Mouse (Mus musculus) embryonic facial prominence, embryonic 11.5 days (tissue): ENCODE measurements at regions not wholly inside any gene's neighbourhood (a gene's known extent, or its start where the extent isn't known, plus 50 kb on each side); places are given as distances from the start of the nearest gene placed in this dataset.
"Not testable (repeated sequence)": the region's sequence is repeated elsewhere in the genome, so short reads cannot be mapped to it uniquely, and the experiment has no call there.

Experiments
- ATAC-seq: fragments of 200-750 bp; cut with Nextera tagmentation; replicated peaks from 2 replicates; pipeline ENCODE4 v1.8.0; 2017; ENCODE audit warnings: low read depth; ENCODE audit not compliant: insufficient number of reproducible peaks, low FRiP score, low TSS enrichment
- DNase-seq: peaks from one replicate; pipeline ENCODE4 v3.0.0-alpha.2; 2015; ENCODE audit warnings: low spot score
- H3K27ac ChIP-seq: fragments of 300-500 bp; sonication (generic); replicated peaks from 2 replicates; pipeline ENCODE4 v1.5.1; 2014; ENCODE audit warnings: mild to moderate bottlenecking, low read depth, low read length, control low read depth
- H3K27me3 ChIP-seq: fragments of 300-500 bp; sonication (generic); 2 replicates; pipeline ENCODE4 v1.6.1; 2014; ENCODE audit warnings: mild to moderate bottlenecking, low read length, moderate library complexity, mixed read lengths; ENCODE audit not compliant: control insufficient read depth, insufficient read depth
- H3K36me3 ChIP-seq: fragments of 300-500 bp; sonication (generic); replicated peaks from 2 replicates; pipeline ENCODE4 v1.6.1; 2014; ENCODE audit warnings: low read depth, mild to moderate bottlenecking, low read length, moderate library complexity, mixed read lengths; ENCODE audit not compliant: control insufficient read depth, insufficient read depth
- H3K4me1 ChIP-seq: fragments of 300-500 bp; sonication (generic); 2 replicates; pipeline ENCODE4 v1.6.1; 2014; ENCODE audit warnings: low read length, mixed read lengths; ENCODE audit not compliant: control insufficient read depth, insufficient read depth
- H3K4me2 ChIP-seq: fragments of 300-500 bp; sonication (generic); 2 replicates; pipeline ENCODE4 v1.6.1; 2014; ENCODE audit warnings: low read depth, mild to moderate bottlenecking, control low read depth, low read length, moderate library complexity
- H3K4me3 ChIP-seq: fragments of 300-500 bp; sonication (generic); 2 replicates; pipeline ENCODE4 v1.5.1; 2014; ENCODE audit warnings: low read depth, low read length, control low read depth
- H3K9ac ChIP-seq: fragments of 300-500 bp; sonication (generic); replicated peaks from 2 replicates; pipeline ENCODE4 v1.6.1; 2014; ENCODE audit warnings: mild to moderate bottlenecking, control low read depth, low read length
- H3K9me3 ChIP-seq: fragments of 300-500 bp; sonication (generic); replicated peaks from 2 replicates; pipeline ENCODE4 v1.6.1; 2016; ENCODE audit warnings: mild to moderate bottlenecking, low read length, inconsistent platforms, mixed read lengths; ENCODE audit not compliant: control insufficient read depth
- WGBS: fragments of 180-500 bp; shearing (Covaris S2); extraction: QIAGEN DNeasy Blood & Tissue Kit; methylation state at CpG from one replicate; pipeline ENCODE4 v1.1.7; 2014; 5-methylcytosine and 5-hydroxymethylcytosine counted together

DNA sequence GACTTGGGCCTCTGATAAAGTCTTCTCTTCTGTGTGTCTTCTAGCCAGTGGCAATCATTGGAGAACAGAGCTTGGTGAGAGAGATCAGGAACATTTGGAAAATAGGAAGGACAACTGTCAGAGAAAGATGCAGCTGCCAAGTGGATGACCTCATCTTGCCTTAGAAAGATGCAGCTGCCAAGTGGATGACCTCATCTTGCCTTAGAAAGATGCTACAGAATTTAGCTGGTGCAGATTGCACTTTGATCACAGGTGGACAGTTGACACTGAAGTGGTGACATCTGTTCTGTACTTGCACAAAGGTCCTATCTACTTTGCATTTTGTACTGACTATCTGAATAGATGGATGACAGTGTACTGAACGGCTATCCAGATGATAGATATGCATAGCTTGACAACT lies 163.1 kb downstream of the Ube2e3 start:
- Histone ChIP-seq H3K27me3 (no peaks in the 10 kb centered on the region), H3K4me2 (no peak overlapping the region), H3K9me3 (no peaks in the 10 kb centered on the region), H3K9ac (no peak overlapping the region), H3K4me3 (no peak overlapping the region), H3K36me3 (no peaks in the 10 kb centered on the region), H3K4me1 (no peaks in the 10 kb centered on the region), H3K27ac (no peak overlapping the region)
- DNase-seq (no peak), ATAC-seq (no peak)
- WGBS = 74% methylated on average over 1 of the region's 1 CpGs

DNA sequence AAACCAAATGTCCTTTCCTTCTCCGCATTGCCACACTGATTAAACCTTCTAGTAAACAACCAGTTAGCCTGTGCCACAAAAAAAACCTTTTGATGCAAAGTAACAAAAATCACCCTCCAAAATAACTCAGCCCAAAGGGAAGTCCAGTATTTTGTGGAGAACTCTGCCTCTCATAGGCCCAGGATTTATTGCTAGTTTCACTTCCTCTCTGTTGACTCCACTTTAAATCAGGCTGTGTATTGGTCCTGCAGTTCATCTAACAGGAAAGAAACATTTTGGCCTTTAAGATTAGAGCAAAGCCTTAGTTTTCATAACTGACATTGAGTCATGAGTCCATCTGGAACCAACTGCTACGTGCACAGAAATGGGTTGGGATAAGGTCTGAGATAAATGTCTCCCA lies 168.4 kb downstream of the Ube2e3 start:
- ATAC-seq (no peak), DNase-seq (no peak)
- Histone ChIP-seq H3K4me2 (no peak overlapping the region), H3K27me3 (no peaks in the 10 kb centered on the region), H3K36me3 (no peaks in the 10 kb centered on the region), H3K4me1 (no peaks in the 10 kb centered on the region), H3K27ac (no peak overlapping the region), H3K4me3 (no peak overlapping the region), H3K9ac (no peak overlapping the region), H3K9me3 (no peaks in the 10 kb centered on the region)
- WGBS = 95% methylated on average over 2 of the region's 2 CpGs

DNA sequence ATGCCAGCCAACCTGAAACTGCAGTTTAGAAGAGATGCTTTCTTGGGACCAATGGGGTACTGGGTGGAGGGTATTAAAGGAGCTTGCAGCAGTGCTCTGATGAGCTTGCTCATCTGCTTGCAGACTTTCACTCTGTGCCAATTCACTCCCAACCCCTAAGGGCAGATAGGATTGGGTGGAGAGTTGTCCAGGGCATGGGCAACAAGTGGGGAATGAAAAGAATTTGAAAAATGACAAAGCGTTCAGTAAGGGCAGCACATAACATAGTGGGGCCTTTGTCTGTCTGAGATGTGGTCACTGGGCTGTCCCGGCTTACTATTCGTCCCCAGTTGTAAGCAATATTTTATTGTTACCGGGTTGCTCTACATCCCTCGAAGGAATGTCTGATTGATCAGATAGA lies 170.7 kb downstream of the Ube2e3 start:
- no peak overlapping the region for H3K9ac ChIP-seq
- DNase-seq (no peak), ATAC-seq (no peak)
- no peaks in the 10 kb centered on the region for H3K27me3 ChIP-seq
- H3K36me3 ChIP-seq = no peaks in the 10 kb centered on the region
- H3K9me3 ChIP-seq = no peaks in the 10 kb centered on the region
- no peaks in the 10 kb centered on the region for H3K4me1 ChIP-seq
- WGBS = 10% methylated on average over 5 of the region's 5 CpGs
- no peak overlapping the region for H3K4me3 ChIP-seq
- H3K4me2 ChIP-seq = no peak overlapping the region
- no peak overlapping the region for H3K27ac ChIP-seq

DNA sequence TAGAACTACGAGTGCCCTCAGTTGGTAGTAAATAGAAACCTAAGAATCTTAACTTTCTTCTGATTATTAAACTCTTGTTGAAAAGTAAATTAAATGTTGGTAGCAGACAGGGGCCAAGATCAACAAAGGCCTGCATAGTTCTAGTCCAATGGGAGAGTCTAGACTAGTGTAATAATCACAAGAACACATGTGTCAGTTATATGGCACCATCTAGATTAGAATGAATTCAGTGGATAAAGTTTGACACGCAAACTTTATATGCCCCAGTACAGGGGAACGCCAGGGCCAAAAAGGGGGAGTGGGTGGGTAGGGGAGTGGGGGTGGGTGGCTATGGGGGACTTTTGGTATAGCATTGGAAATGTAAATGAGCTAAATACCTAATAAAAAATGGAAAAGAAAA lies 176.9 kb downstream of the Ube2e3 start:
- H3K4me1 ChIP-seq, H3K36me3 ChIP-seq, H3K9me3 ChIP-seq, ATAC-seq, H3K4me2 ChIP-seq, H3K9ac ChIP-seq, H3K27ac ChIP-seq, DNase-seq, H3K27me3 ChIP-seq, H3K4me3 ChIP-seq: not testable (repeated sequence)
- WGBS = 90% methylated on average over 3 of the region's 3 CpGs

DNA sequence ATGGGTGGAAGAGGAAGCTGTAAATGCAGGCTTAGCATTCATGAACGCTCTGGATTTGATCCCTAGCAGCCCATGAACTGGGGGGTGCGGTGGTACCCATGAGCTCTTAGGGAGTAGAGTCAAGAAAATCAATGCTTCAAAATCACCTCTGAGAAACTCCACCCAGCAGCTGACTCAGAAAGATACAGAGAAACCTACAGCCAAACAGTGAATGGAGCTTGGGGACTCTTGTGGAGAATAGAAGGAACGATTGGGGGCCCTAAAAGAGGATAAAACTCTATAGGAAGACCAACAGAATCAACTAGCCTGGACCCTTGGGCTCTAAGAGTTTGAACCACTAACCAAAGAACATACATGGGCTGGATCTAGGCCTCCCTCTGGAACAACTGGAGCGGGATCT lies 177.6 kb downstream of the Ube2e3 start:
- Histone ChIP-seq H3K4me2 (no peak overlapping the region), H3K36me3 (no peaks in the 10 kb centered on the region), H3K9me3 (no peaks in the 10 kb centered on the region), H3K9ac (no peak overlapping the region), H3K27ac (no peak overlapping the region), H3K27me3 (no peaks in the 10 kb centered on the region), H3K4me1 (no peaks in the 10 kb centered on the region), H3K4me3 (no peak overlapping the region)
- 73% methylated on average over 4 of the region's 4 CpGs for WGBS
- no peak for ATAC-seq
- no peak for DNase-seq

DNA sequence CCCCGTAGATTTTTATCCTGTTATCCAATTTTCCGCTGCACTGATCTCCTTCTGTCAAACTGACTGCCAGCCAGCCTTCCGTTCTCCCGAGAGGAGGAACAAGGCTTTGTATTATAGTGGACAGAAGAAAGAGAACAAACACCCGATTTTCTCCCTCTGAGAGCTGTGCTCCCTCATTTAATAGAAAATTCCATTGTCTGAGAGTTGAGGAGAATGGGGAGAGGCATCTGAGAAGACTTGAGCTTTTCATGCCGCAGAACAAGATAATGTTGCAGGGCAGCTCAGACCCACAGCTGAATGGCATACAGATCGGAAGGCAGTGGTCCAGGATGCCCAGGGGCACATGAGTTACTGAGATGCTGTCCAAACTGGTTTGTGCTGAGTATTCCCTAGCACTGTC lies 180.1 kb downstream of the Ube2e3 start:
- DNase-seq = peak; percentile 20
- peak; percentile 44; the same call in 1 of the 2 replicates for ATAC-seq
- Histone ChIP-seq H3K4me1 (no peaks in the 10 kb centered on the region), H3K36me3 (no peaks in the 10 kb centered on the region), H3K27me3 (no peaks in the 10 kb centered on the region), H3K27ac (no peak overlapping the region), H3K4me3 (no peak overlapping the region), H3K9ac (no peak overlapping the region), H3K9me3 (no peaks in the 10 kb centered on the region), H3K4me2 (peak overlapping the region; percentile 2; the same call in 1 of the 2 replicates)
- 15% methylated on average over 7 of the region's 7 CpGs for WGBS

DNA sequence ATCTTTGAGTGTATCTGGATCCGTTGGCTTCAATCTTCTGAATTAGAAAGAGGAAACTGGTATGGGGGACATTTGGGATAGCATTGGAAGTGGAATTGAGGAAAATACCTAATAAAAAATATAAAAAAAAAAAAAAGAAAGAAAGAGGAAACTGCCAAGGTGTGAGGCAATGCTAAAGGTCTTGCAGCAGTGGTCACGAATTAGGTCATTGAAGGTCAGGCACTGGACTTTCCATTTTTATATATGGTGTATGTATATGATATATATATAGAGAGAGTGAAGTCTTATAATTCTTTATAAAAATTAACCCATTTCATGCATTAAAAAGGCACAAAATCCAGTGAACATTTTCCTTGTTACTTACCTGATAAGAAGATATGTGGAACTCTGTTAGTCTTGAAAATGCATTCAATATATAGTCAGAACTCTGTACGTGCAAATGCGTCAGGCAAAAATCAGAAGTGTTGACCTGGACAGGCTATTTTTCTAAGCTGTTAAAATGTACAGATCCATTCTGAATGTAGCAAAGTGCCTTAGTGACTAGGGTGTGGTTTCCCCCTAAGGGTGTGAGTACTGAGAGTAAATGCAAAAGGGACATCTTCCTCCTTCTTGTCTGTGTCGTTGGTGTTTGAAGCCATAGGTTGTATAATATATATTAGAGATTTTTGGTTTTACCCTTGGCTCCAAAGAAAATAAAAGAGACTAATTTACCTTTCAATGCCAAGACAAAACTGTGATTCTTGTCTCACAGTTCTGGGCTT lies 181.0 kb downstream of the Ube2e3 start:
- WGBS = 85% methylated on average over 5 of the region's 5 CpGs
- Histone ChIP-seq H3K4me3 (no peak overlapping the region), H3K4me2 (no peak overlapping the region), H3K36me3 (no peaks in the 10 kb centered on the region), H3K9me3 (no peaks in the 10 kb centered on the region), H3K27me3 (no peaks in the 10 kb centered on the region), H3K27ac (no peak overlapping the region), H3K9ac (no peak overlapping the region), H3K4me1 (no peaks in the 10 kb centered on the region)
- ATAC-seq = no peak
- no peak for DNase-seq

DNA sequence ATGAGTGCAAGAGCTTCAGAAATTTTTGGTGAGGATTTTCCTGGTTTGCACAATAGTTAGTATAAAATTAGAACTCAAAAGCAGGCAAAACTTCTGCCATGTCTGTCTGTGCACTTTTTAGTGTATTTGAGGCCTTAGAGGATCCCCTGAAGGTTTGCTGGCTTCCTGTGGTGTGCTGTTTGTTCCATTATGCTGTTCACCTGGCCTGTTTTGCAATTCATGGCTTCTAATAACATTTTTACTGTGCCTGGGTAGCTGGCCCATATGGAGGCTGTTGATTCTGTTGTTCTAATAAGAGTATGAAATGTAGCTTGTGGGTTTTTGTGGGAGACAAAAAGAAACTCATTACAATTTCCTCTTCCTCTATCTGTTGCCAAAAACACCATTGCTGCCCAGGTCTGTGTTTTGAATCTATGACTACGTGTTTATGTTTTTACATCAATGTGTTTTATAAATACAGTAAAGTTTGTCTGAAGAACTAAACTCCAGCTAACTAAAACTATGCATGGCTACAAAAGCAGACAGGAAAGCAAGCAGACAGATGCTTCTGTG lies 182.6 kb downstream of the Ube2e3 start:
- ATAC-seq = no peak
- no peaks in the 10 kb centered on the region for H3K4me1 ChIP-seq

More for the DNA sequence above, 182.6 kb downstream of the Ube2e3 start:
- H3K4me2 ChIP-seq = no peak overlapping the region
- no peaks in the 10 kb centered on the region for H3K36me3 ChIP-seq
- 97% methylated on average over 1 of the region's 1 CpGs for WGBS
- H3K4me3 ChIP-seq = no peak overlapping the region
- no peaks in the 10 kb centered on the region for H3K9me3 ChIP-seq
- H3K9ac ChIP-seq = no peak overlapping the region
- no peak for DNase-seq
- H3K27ac ChIP-seq = no peak overlapping the region
- no peaks in the 10 kb centered on the region for H3K27me3 ChIP-seq
